Mouse (Mus musculus) spleen, adult 2 months (tissue): ENCODE results near the gene Mcoln3.
A peak's percentile ranks its signal among the peaks of the same experiment; 100 is the strongest.

Source experiments
- CTCF ChIP-seq: fragments of 200-500 bp; IDR thresholded peaks from 2 replicates; pipeline ENCODE4 v1.5.1; 2011; ENCODE audit warnings: mild to moderate bottlenecking, inconsistent platforms; ENCODE audit not compliant: insufficient read depth, insufficient read length, insufficient replicate concordance; ENCODE audit errors: extremely low read depth
- POLR2A ChIP-seq: fragments of 200-500 bp; IDR thresholded peaks from 2 replicates; pipeline ENCODE4 v1.6.1; 2011; ENCODE audit warnings: low read depth, low read length, inconsistent platforms

DNA sequence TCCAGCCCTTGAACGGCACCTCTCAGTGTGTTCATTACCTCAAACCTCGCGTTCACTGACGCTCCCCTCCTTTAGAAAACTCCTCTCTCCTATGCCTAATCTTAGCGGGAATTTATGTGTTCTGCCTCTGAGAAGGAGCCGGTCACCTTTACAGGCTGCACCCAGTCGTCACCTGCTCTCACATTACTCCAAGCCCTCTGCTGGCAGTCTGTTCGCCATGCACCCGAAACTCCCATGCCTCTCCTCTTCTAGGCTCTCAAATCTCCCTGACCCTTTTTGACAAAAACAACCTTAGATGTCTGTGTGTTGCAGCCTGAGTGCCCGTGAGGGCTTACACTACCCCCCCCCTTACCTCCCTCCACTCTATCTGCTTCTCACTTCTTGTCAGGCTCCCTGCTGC is 19.2 kb downstream of the Mcoln3 start:
- TF ChIP-seq CTCF (0 out of 2 replicates have a peak, but pooled peaks have one; percentile 29), POLR2A (no peak)
